Mouse (Mus musculus): ENCODE results near the gene Wrnip1.

The Wrnip1 gene

DNA sequence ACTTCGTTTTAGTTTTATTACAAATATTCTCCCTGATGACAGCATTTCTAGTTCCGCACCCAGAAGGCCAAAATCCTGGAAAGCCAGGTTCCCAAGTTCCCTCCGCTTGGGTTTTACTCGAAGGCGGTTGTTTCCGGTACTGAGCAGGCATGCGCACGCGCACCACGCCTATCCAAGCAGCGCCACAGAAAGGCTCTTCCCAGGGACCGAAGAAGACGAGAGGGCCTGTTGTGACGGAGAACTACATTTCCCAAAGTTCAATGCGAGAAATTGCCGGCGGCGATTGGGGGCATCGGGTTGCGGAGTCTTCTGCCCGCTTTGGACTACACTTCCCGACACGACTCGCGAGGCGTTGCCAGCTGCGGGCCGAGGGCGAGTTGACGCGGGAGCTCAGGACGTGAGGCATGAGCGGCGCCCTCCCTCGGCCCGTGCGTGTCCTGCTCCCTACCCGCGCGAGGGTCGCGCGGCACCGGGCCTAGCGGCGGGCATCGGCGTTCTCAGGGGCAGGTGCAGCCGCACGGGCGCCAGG is at the start of gene Wrnip1:
TSS of gene Wrnip1 (plus strand) at position 346 of the 529 bp plus-strand sequence.
- DNase-seq (ENCODE audit: extremely low read depth, low read depth): peak; percentile 96

DNA sequence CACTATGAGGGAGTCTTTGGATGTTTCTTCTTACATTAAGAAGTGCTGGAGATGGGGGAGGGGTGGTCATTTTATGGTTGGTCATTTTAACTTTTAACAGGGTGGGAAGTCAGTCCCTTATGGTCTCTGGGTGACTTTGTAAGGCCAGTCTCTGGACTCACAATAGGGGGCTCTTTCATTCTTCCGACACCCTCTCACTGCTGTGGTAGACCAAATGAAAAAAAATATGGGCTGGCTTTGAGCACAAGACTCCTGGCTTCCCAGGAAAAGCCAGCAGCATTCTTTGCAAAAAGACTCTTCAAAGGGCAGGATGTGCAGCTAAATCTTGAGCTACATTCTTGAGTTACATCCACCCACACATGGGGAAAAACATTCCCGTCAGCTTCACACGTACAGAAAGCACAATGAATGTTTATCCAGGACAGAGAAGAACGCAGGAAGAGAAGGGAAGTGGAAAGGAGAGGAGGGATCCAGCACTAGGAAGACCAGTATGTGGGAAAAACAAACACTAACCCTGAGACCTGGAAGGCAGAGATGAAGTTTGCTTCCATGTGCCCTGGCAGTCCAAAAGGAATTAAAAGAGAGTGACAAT is 49.7 kb upstream of the Wrnip1 start:
- DNase-seq (ENCODE audit: extremely low read depth, low read depth): no peak

DNA sequence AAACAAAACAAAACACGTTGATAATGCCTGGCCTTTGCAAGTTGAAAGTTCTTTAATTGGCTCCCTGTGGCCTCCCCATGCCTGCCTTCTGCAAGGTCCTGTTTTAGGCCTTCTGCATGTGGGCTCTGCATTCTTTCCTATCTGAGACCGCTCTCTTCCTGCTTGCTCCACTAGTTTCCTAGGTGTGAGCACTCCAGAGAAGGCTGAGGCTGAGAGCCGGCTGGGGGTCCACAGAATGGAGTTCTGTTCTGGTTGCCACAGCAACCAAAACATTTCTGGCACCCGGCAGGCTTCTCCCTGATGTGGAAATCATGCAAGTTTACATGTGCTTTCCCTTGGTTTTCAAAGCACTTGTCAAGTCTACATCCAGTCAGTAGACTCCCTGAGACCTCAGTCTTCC is 42.8 kb upstream of the Wrnip1 start:
- DNase-seq (ENCODE audit: extremely low read depth, low read depth): no peak

DNA sequence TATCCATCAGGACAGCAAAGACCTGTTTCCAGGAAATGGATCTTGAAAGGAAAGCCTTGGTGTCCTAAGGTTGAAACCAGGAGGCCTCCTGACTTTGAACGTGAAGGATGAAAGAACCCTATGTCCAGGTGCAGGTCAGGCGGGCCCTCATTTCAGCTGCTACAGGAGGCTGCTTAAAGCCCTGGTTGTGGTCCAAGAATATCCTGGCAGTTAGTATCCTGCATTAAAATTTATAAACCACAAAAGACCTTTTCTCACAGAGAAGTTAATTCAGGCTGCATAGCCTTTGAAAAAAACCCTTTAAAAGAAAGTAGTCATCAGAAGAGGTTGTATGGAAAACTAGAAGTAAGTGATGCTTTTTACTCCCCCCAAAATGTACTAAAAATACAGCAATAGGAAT is 41.0 kb upstream of the Wrnip1 start:
- no peak for DNase-seq (ENCODE audit: extremely low read depth, low read depth)

DNA sequence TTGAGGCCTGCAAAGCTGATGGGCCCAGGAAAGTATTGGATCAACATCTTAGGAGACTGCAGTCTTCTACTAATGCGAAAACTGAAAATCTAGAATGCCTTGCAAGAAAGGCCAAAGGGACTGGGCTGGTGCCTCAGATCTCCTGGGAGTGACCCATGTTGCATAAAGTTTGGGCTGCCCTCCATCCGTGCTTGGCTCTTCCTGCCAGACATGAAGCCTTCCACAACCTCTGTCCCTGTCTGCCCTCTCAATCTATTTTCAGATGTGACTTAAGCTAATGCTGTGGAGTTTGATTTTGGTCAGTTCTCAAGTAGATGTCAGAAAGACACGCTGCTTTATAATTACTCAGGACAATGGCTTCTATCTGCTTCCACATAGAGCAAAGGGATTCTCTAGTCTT is 38.7 kb upstream of the Wrnip1 start:
- DNase-seq (ENCODE audit: extremely low read depth, low read depth): no peak

DNA sequence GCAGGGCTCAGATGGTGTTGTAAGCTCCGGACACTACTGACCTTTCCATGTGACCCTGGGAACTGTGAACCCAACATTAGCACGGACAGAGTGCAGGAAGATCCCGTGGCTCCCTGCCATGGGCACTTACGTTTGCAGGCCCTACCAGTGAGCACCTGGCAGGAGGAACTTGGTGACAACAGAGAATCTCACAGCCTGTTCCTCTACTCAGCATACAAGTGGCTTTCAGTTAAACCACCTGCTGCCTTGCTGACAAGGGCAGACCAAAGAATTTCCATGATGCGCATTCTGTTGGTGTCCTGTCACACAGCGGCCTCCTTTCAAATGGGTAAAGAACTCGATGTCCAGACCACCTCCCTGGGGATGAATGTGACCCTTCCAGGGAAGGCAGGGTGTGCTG is 37.4 kb upstream of the Wrnip1 start:
- no peak for DNase-seq (ENCODE audit: extremely low read depth, low read depth)

DNA sequence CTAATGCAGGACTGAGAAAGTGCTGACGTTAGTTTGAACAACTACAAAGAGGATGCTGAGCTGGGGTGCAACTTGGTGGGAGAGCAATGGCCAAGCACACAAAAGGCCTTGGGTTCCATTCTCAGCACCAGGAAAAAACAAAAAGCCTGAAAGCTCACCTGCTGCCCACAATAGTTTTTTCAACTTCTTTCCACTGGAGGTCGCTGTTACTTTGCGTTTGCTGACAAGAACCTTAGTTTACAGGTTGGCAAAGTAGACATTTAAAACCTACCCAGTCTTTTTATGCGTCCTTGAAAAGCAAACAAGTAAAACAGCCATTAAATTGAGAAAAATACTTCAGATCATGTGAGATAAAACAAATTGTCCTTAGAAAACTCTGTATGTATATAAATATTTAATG is 33.7 kb upstream of the Wrnip1 start:
- peak; percentile 17 for DNase-seq (ENCODE audit: extremely low read depth, low read depth)

DNA sequence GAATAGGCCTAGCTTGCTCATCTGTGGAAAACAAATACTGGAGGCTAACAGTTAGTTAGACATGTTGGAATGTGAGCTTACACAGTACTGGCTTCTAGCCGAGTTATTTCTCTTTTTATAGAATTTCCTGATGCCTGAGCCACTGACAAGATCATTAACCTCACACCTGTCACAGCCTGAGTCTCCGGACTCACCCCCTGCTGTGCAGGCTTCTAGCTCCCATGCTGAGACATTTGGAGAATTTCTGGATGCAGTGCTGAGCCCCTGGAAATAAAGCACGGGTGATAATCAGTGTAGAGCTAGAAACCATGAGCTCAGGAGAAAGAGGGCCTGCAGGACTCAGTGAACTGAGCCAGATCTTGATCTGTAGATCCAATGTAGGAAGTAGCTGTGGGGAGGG is 31.9 kb upstream of the Wrnip1 start:
- DNase-seq (ENCODE audit: extremely low read depth, low read depth): no peak

DNA sequence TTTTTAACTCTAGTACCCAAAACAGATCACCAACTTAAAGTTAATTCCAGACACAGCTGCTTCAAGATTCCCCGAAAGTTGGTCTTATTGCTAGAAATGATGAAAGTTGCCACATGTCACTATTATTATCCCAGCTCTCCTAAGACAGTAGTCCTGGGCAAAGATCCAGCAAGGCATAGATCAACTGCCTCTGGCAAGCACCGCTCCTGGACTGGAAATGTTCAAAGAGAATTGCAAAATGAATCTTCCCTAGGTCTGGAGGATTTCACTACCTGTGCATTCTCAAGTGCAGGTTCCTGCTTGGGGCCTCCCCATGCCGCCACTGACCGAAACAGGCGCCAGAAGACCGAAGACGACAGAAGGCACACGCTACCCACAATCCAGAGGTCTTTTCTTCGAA is 25.9 kb upstream of the Wrnip1 start:
- DNase-seq (ENCODE audit: extremely low read depth, low read depth): no peak

DNA sequence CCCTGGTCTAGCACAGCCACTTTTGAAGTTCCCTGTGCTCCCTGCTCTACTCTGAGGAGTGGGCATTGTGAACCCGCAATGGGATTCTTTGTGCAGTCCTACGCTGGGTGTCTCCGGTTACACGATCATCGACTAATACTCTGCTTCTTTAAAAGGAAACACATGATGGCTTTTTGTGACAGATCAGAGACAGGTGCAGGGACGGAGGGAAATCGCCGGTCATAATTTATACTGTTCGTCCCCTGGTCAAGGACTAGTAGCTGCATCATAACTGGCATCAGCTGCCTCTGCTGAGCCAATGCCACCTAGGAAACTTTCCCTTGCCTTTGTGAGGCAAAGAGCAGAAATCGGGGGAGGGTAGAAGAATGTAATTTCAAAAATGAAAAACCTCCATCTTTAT is 25.5 kb upstream of the Wrnip1 start:
- DNase-seq (ENCODE audit: extremely low read depth, low read depth): no peak

DNA sequence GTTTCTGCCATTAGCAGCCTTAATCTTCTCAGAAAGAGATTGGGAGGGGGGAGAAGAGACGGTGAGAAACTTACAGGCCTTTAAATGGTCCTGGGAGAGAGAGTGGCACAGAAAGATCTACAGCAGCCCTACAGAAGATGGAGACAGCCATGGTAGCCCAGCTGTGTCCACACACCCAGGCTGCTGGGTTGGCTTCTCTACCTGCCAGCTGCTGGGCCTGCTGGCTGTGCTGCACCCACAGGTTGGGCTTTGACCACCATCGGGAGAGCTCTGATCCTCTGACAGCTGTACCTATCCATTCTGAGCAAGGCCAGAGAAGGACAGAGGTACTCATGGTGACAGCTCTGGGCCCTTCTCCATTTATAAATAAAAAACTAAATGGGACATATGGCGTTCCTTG is 23.0 kb upstream of the Wrnip1 start:
- DNase-seq (ENCODE audit: extremely low read depth, low read depth): no peak

DNA sequence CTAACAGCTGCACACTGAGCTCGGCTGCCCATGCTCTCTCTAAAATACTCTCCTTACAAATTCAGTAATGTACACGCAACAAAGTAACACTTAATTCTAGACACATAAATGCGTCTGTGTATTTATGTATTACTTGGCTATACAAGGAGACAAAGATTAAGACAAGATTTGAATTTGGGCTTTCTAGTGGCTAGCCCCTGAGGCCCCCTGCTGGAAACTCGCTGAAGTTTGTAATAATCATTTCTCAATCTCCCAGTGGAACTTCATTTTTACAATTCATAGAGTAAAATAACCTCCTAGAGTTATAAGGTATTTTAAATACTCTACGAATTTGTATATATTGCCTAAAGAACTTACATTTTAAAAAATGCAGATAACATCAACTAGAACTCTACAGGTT is 18.8 kb upstream of the Wrnip1 start:
- DNase-seq (ENCODE audit: extremely low read depth, low read depth): no peak

DNA sequence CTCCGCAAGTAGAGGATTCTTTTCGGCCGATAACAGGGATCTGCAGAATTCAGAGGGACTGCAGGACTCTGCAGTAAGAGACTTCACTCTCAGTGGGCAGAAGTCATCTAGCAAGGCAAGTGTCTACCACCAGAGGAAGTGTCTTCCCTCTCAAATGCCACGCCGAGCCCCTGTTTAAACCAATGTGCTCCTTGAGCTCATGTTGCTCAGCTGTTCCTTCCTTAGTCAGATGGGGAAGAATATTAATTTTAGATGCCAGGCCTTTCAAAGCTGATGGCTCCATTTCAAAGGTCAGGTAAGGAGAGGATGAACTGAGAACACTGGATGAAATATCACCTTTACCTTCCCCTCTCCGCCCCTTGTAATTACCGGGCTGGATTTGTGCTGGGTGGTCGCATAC is 18.0 kb upstream of the Wrnip1 start, which contains the start of gene Mylk4:
TSS of gene Mylk4 (minus strand) at position 139 of the 400 bp plus-strand sequence.
- DNase-seq (ENCODE audit: extremely low read depth, low read depth): no peak

DNA sequence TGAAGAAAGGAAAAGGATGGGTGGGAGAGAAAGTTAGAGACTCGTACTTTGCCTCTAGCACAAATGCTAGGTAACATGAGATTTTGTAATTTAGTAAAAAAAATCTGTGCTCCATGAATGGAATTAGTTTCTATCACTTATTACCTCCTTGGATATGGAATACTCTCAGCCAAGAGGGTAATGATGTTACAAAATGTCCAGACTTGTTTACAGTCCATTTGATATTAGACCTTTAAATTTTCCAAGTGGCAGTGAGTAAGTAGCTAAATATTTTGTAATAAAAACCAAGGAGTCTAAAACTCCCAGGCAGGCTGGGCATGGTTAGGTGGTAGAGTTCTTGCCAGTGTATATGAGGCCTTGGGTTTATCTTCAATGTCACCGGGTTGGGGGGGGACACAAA is 14.3 kb upstream of the Wrnip1 start:
- DNase-seq (ENCODE audit: extremely low read depth, low read depth): no peak

DNA sequence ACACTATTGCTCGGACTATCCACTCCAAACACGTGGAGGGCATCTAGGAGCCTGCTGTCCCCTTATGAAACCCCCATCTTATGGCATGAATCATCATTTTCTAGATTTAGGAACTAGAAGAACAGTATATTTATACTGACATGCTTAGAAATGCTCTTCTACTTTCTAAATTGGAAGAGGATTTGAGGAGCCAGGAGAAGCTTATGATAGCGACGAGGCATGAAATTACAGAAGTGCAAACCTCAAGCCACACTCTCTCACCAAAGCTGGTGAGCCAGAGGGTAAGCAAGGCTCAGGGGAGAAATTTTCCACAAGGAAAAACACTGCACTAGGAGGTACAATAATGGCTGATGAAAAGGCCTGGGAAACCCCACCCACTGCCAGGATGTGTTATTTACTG is 12.1 kb upstream of the Wrnip1 start:
- DNase-seq (ENCODE audit: extremely low read depth, low read depth): no peak

DNA sequence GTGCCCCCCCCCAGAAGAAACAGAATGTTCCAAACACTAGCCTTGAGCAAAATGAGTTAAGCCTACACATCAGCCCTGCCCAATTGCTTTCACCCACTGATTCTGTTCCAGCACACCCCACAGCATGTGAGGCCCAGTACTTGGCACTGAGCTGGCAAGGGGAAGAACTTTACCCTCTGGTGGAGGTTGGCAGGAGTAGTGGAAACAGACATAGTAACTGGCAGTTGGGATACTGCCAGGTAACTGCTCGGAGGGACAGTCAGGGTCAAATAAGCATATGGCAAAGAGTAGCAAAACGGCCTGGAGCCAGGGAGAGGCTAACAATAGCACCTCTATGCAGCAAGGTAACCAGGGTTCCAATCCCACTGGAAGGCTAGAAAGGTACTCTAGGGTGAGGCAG is 7.2 kb upstream of the Wrnip1 start:
- no peak for DNase-seq (ENCODE audit: extremely low read depth, low read depth)

DNA sequence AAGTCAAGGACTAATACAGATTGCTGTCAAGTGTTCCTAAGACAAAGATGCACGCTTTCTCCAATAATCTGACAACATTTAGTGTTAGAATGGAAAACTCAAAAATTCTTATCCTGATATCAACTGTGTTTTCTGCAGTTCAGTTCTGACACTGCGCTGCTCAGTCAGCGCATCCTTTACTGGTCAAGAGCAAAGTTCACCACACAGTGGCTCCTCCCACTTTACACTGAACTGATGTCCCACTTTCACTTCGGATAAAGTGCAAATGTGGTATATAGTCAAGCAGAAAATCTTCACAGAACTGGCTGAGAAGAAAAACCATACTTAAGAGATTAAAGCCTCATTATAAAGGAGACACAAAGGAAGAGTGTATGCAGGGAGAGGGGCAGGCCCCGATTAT is 6.7 kb upstream of the Wrnip1 start:
- DNase-seq (ENCODE audit: extremely low read depth, low read depth): no peak

DNA sequence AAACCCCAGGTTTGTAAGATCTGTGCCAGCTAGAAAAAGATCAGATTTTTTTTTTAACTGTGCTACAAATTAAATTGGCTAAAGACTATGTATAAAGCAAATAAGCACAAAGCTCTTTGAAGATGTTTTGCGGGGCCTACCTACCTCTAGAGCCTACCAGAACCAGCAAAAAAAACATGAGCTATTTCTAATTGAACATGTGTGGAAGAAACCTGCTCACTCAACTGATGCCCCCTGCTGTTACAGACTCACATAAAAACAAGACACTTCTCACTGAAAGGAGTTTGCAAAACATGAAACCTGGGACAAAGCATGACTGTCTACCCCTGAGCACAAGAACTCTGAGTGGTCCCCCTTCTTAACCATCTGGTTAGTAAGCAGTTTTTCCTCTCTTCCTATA is 4.8 kb upstream of the Wrnip1 start:
- DNase-seq (ENCODE audit: extremely low read depth, low read depth): no peak

DNA sequence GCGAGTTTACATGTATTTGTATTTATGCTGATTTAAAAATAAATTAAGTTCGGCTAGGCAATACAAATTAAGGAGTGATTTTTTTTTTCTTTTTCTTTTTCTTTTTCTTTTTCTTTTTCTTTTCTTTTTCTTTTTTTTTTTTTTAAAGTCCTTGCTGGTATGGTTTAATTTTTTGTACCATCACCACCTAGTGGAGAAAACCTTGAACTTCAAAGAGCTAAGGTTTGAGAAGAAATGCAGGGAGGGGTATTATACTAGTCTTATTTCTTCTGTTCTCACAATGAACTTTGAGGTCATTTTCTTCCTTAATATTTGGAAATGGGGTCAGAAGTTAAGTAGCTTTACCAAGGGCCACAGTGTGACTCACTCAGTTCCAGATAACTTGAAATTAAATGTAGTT is 2.7 kb upstream of the Wrnip1 start:
- no peak for DNase-seq (ENCODE audit: extremely low read depth, low read depth)

DNA sequence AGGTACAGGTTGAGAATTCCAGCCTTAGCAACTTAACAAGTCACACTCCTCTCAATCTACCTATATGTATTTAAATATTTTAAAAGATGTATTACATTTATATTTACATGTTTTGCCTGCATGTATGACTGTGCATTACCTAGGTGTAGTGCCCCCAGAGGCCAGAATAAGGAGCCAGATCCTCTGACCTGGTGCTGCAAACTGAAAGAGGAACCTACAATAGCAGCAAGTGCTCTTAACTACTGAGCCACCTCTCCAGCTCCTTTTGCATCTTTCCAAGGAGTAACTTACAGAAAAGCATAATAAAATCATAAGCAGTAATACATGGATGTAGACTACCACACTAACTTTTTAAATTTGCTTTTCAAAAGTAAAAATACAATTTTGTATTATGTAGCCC is 979 bp upstream of the Wrnip1 start:
- peak; percentile 72 for DNase-seq (ENCODE audit: extremely low read depth, low read depth)

DNA sequence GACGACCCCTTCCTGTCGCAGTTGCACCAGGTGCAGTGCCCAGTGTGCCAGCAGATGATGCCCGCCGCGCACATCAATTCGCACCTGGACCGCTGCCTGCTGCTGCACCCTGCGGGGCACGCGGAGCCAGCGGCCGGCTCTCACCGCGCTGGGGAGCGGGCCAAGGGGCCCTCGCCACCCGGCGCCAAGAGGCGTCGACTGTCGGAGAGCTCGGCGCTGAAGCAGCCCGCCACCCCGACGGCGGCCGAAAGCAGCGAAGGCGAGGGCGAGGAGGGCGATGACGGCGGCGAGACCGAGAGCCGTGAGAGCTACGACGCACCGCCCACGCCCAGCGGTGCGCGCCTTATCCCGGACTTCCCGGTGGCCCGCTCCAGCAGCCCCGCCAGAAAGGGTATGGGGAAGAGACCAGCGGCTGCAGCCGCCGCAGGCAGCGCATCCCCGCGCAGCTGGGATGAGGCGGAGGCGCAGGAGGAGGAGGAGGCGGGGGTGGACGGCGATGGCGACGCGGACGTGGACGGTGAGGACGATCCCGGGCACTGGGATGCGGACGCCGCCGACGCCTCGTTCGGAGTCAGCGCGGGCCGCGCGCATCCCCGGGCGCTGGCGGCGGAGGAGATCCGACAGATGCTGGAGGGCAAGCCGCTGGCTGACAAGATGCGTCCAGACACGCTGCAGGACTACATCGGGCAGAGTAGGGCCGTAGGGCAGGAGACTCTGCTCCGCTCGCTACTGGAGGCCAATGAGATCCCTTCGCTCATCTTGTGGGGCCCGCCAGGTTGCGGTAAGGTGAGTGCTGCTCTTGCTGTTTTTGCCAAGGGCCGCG is 632 bp downstream of the Wrnip1 start, which contains the start of gene D930007J09Rik:
TSS of gene D930007J09Rik (minus strand) at position 591 of the 823 bp plus-strand sequence.
- DNase-seq (ENCODE audit: extremely low read depth, low read depth): no peak

DNA sequence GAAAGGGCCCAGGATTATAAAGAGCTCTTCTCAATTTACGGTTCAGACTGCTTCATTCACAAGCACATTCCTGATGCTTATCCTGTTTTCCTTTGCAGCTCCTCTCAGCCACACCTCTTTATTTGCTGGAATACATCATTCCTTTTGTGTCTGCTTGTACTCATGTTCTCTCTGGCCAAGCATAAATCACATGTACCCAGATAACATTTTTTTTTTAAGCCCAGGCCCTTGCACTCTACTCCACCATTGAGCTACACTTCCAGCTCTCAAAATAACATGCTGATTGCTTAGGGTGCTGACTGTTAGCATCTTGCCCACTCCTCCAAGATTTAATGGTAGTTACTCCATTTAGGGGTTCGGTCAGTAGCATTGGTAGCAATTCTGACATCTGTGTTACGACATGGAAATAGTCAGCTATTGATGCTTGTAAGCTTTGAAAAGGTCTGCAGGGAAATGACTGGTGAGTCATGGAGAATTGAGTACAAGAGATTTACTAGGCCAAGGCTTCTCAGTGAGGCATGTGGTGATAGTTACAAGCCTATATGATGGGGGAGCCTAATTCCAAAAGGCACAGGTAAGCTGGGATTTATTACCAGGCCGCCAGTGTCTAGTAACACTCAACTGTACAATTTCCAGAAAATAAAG is 2.0 kb downstream of the Wrnip1 start:
- DNase-seq (ENCODE audit: extremely low read depth, low read depth): no peak
